Mouse (Mus musculus) myocyte (in vitro differentiated cells): ENCODE results near the gene Fcrlb.

Source experiments
- E2F4 ChIP-seq: IDR thresholded peaks from one replicate; pipeline ENCODE4 v1.6.1; 2011; ENCODE audit warnings: mild to moderate bottlenecking, control low read depth, moderate library complexity; ENCODE audit not compliant: insufficient read depth
- POLR2A ChIP-seq: IDR thresholded peaks from one replicate; pipeline ENCODE4 v1.6.1; 2011; ENCODE audit warnings: low read depth, mild to moderate bottlenecking, control low read depth, moderate library complexity; ENCODE audit not compliant: insufficient read length
- TCF12 ChIP-seq: IDR thresholded peaks from one replicate; pipeline ENCODE4 v1.6.1; 2011; ENCODE audit warnings: mild to moderate bottlenecking, control low read depth; ENCODE audit not compliant: poor library complexity, insufficient read depth, severe bottlenecking

GRCm38 (mm10) chr1:170961101-170961500, 48.4 kb upstream of the Fcrlb start:
- TF ChIP-seq POLR2A (no peak), TCF12 (no peak), E2F4 (no peak)
